Mouse (Mus musculus) layer of hippocampus, adult 8-10 months (tissue): ENCODE measurements at regions not wholly inside any gene's neighbourhood (a gene's known extent, or its start where the extent isn't known, plus 50 kb on each side); places are given as distances from the start of the nearest gene placed in this dataset.

Experiments used
- DNase-seq, 2 experiments: peaks; one replicate each; pipeline ENCODE4 v3.0.0; 2022; ENCODE audit warnings: low spot score in 2 of 2

DNA sequence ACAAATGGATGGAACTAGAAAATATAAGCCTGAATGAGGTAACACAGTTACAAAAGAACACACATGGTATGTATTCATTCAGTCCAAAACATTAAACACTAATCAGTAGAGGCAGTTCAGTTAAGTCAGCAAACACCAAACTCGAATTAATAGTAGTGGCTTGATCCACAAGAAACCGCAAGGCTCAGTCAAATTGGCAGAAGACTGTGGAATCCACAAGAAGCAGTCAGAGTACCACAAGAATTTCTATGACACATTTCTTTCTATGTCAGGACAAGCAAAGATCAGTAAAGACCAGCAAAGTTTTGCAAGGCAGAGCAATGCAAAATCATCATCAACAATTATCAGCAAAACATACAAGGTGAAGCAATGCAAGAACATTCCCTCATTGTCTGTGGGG, 1373.9 kb upstream of the Zeb2 start:
- no peak for DNase-seq

DNA sequence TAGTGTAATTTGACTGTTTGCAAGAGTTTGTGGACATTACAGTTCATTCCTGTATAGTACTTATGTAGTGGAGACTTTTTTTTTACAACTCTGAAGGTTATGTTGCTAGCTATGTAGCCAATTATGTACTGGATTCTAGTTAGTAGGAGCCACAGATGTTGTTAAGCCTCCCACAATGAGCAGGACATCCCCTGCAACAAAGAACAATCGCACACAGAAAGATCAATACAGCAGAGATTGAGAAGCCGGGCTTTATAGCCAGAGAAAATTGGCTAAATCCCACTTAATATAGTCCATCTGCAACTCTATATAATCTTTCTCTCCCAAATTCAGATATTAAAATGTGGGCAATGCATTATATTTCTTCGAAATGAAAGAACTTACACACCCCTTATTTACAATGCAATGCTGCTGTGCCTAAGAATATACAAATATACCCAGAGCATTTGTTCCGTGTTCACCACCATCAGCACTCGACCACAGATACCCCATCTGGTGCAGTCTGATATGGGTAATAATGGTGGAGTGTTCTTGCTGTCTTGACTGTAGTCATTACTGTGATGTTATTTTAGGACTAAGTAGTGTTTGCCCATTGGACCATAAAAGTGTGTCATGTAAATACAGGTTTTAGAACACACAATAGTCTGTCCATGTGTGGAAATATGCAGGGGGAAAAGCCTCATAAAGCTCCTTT, 1351.9 kb upstream of the Zeb2 start:
- DNase-seq = no peak

- no peak for DNase-seq
Observed at GRCm38 (mm10) chr2:46465389-46465788, 1348.2 kb upstream of the Zeb2 start.

DNA sequence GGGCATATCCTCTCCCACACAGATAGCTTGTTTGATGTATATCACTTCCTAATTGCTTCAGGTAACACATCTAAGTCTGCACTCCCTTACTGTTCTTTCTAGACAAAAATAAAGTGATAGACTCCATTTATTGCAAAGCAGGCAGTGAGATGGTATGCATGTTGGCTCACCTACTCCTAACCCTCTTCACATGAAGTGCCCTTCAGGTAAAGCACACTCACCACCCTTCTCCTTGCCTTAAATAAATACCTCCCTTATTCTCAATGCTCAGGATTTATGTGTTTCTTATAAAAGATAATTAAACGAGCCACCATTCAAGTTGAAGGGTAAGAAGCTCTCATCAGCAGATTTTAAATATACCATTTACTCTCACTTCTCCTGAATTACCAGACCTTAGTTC, 1347.7 kb upstream of the Zeb2 start:
- no peak for DNase-seq

DNA sequence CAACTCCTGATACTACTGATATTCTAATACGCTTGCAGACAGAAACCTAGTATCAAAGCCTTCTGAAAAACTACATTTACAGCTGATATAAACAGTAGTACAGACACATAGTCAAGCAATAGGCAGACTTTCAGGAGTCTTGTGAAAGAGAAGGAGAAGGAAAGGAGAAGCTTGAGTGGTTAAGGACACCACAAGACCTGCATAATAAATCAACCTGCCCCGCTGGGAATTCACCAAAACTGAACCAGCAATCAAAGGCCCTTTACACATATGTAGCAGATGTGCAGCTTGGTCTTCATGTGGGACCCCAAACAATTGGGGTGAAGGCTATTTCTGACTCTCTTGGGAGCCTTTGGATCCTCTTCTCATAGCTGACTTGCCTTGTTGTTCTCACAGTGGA, 1345.5 kb upstream of the Zeb2 start:
- DNase-seq = no peak

GRCm38 (mm10) chr2:46450698-46451097, 1333.5 kb upstream of the Zeb2 start:
- no peak for DNase-seq

DNA sequence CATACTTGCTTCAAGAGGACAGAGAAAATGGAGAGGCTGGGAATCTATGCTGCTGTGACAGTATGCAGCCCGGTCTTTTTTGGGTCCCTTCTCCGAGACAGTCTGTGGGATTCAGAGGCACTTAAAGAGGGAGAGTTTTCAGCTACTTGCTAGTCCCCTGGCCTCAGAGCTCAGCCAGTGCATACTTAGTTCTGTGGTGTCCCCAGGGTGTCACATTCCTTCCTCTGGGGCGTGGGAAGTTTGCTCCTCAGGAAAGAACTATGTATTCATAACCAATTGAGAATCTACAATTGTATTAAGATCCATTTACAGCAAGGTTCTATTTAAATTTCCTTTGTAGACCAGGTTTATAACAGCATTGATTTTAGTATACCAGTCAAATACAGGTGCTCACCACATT, 1328.1 kb upstream of the Zeb2 start:
- DNase-seq = no peak

GRCm38 (mm10) chr2:46443686-46444180, 1326.5 kb upstream of the Zeb2 start:
- DNase-seq = peak; percentile 33 to 40

DNA sequence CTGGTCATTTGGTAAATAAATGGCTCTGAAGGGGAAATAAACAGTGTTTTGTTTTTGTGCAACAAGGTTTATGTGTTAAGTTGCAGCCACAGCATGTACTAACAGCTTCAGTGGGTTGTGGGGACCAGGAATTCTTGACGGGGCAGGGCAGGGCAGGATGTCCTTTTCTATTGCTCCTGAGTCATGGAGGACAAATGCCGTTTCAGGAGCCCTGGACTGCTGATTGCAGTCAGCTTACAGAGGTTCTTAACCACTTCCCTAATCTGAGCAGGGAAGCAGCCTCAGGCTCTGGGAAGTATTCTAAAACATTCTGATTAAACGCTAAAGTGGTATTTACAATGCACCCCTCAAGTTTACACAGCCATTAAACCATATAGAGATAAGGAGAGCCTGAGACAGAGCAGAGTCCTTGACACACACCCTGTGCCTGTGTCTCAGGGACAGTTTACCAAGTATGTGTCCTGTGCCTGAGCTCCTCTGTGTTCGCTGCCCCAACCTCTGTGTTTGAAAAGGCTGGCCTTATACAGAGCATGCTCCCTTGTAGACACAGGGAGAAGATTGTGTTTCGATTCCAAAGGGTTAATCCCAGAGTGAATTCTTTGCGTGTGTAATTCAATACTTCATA, 1326.0 kb upstream of the Zeb2 start:
- no peak for DNase-seq

- no peak for DNase-seq
Observed at GRCm38 (mm10) chr2:46442576-46442975, 1325.4 kb upstream of the Zeb2 start.

- no peak for DNase-seq
Observed at GRCm38 (mm10) chr2:46441927-46442326, 1324.7 kb upstream of the Zeb2 start.

DNA sequence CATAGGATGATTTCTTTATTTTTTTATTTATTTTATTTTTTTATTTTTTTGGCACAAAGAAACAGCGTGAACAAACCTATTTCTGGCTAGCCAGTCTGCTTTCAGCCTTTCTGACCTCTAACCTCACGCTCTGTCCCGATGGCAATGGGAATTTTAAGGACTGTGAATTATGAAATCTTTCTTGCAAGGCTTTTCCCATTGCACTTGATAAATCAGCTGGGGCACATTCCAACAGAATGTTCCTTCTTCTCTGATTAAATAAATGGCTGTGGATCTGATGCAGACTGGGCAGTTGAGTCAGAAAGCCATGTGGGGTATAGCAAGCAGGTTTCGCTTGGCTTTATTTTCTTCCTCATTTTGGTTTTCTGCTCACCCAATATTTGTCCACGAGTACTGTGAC, 1324.2 kb upstream of the Zeb2 start:
- DNase-seq = no peak

- no peak for DNase-seq
Observed at GRCm38 (mm10) chr2:46440038-46440437, 1322.8 kb upstream of the Zeb2 start.

DNA sequence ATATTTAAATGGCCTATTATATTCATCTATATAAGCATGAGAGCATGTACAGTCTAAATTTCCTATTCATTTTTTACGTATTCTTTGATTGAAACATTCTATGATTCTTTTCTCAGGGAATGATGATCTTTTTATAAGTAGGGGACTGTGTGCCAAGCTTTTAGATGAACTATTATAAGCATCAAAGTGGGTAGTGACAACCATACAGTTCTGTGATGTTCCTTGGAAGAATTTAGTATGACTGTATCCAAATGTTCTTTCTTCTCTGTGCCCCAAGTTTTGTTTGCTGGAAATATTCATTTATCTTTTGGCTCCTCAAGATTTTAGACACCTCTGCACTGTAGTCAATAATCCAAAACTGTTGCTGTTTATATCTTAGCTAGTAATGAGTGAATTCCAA, 1301.1 kb upstream of the Zeb2 start:
- no peak for DNase-seq

DNA sequence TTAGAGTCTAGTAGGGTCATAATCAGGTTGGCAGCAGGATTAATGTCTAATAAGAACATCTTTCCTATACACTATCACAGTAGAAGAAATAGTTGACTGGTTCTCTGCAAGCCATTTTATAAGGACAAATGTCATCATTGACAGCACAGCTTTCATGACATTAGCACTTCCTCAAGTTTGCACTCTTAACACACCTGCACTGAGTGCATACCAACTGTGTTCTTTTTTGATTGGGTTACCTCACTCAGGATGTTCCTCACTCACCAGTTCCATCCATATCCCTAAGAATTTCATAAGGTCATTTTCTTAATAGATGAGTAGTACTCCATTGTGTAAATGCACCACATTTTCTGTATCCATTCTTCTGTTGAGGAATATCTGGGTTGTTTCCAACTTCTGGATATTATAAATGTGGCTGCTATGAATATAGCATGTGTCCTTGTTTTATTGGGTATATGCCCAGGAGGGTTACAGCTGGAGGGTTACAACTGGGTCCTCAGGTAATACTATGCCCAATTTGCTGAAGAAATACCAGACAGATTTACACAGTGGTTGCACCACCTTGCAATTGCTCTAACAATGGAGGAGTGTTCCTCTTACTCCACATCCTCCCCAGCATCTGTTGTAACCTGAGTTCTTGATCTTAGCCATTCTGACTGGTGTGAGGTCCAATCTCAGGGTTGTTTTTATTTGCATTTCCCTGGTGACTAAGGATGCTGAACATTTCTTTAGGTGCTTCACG, 1285.3 kb upstream of the Zeb2 start:
- no peak for DNase-seq

- peak; percentile 48 to 71 for DNase-seq
Observed at GRCm38 (mm10) chr2:46394161-46394560, 1277.0 kb upstream of the Zeb2 start.

DNA sequence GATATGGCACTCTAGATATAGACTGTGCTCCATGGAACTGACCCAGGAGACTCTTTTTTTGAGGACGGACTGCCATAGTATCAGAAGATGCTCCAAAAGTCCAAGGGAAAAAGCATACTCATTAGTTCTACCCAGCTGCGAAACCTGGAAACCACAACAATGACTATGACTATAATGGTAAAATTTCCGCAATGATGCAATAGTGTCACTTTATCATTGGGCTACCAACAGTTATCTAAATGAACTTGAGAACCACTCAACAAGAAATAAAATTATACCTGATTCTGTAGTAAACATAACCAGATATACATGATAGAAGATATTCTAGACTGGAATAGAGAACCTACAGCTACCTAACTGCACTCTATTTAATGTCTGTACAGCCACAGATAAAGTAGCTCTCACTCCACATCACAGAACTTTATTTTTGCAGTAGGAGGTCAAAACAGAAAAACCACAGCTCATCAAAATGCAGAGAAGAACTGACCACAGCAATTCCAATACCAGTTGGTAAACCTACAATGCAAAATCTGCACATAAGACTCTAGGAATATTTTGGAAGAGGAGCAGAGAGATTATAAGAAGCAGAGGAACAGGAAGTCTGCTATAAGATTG, 1255.8 kb upstream of the Zeb2 start:
- DNase-seq = no peak

DNA sequence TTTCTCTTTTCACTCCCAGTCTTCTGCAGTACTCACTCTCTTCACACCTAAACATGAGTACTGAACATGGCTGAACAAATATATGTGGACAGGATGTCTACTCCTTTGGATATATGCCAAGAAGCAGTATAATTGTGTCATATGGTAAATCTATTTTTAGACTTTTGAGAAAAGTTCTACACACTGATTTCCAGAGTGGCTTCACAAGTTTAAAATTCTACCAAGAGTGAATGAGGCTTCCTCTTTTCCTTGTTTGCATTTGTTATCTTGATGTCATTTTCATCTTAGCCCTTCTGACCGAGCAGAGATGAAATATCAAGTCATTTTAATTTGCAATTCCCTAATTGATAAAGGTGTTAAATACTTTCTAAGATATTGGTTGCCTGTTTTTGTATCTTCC, 1254.6 kb upstream of the Zeb2 start:
- DNase-seq = no peak

DNA sequence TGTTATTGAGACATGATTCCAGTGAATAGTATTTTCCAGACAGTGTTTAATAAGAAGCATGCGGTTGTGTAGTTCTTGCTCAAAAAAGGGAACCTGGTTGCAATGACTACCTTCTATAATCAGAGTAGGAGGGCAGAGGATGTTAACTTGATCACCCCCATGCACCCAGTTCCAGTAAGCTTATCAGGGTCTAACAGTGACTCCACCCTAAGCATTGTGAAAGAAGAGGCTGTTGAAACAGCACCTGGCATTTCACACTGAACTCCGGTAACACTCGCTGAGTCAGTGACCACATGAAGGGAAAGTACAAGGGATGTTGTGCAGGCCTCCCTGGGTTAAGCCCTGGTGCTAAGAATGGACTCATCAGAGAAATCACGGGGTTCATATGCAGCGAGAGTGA, 1253.8 kb upstream of the Zeb2 start:
- DNase-seq = no peak

GRCm38 (mm10) chr2:46368882-46369281, 1251.7 kb upstream of the Zeb2 start:
- no peak for DNase-seq

GRCm38 (mm10) chr2:46366135-46366485, 1248.9 kb upstream of the Zeb2 start:
- peak; percentile 7 to 19 for DNase-seq

DNA sequence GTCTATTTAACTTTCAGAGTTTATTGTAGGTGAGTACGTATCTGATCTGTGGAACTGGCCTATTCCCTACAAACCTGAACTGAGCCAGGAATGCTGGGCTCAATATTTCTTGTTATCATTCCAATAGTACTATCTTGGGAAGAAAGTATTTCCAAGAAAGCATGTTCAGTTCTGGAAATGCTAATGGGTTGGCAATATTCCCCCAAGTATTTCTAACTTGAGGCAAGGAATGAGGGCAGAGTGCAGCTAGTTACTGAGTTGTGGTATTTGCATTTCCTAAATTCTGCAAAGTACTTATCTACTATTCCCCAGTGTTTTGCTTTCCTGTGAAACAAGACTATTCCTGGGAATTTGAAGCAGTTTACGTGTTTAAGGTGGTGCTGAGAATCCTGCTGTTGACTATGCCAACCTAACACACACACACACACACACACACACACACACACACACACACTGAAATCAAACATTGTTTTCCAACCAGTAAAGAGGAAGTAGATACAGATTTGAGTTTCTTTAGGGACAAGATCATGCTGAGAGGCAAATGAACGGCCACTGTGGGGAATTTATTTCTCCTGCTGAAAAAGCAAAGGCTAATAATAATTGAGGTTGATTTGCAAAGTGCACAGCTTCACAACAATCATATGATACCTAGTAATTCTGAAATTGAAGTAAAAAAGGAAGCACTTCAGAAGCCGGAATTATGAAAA, 1248.4 kb upstream of the Zeb2 start:
- no peak for DNase-seq
